9 mouse cellular contexts compared by ENCODE assay signal in genomic region chr5:92811761-92812160, GRCm38 (mm10).
A peak's percentile ranks its signal among the peaks of the same experiment; 100 is the strongest.
DNase-seq lines count a peak whose midpoint lies in the region; ATAC-seq and TF ChIP-seq lines count a peak whose summit lies in the region.
"Had no signal": no experiment of that assay in that cellular context is flagged by ENCODE, and none has a peak within 500 bp of the region (broad histone marks: within the 10 kb centered on the region; RNA-seq: fewer than 3 reads in every experiment).

No protein-coding gene starts in this region.

- no peak overlapping the region for H3K4me3 ChIP-seq in midbrain, embryonic 12.5 days
- H3K4me3 ChIP-seq in midbrain, embryonic 16.5 days (ENCODE audit: low read depth, low read length), result no peak overlapping the region
- no peak overlapping the region for H3K4me3 ChIP-seq in forebrain, postnatal 0 days (ENCODE audit: low read depth, low read length)

- 20% methylated on average over 7 of the region's 7 CpGs for WGBS in midbrain, embryonic 12.5 days
- WGBS in midbrain, embryonic 16.5 days, result 23% methylated on average over 7 of the region's 7 CpGs
- 29% methylated on average over 7 of the region's 7 CpGs for WGBS in forebrain, postnatal 0 days

- H3K4me2 ChIP-seq in midbrain, embryonic 12.5 days (replicated peaks), result peak overlapping the region; percentile 35
- no peak overlapping the region for H3K4me2 ChIP-seq in midbrain, embryonic 16.5 days (ENCODE audit: low read length)
- no peak overlapping the region for H3K4me2 ChIP-seq in forebrain, postnatal 0 days (ENCODE audit: low read depth)

- H3K4me1 ChIP-seq in midbrain, embryonic 12.5 days, result peaks cover 53% of the 10 kb centered on the region
- H3K4me1 ChIP-seq in midbrain, embryonic 16.5 days (ENCODE audit: control insufficient read depth, insufficient read depth, low read length), result peaks cover 20% of the 10 kb centered on the region
- H3K4me1 ChIP-seq in forebrain, postnatal 0 days (ENCODE audit: insufficient read depth), result peaks cover 4% of the 10 kb centered on the region; the same call in 1 of the 2 replicates

- H3K9ac ChIP-seq in midbrain, embryonic 12.5 days (replicated peaks), result no peak overlapping the region
- no peak overlapping the region for H3K9ac ChIP-seq in midbrain, embryonic 16.5 days (ENCODE audit: low read depth, low read length)
- no peak overlapping the region for H3K9ac ChIP-seq in forebrain, postnatal 0 days

- H3K9me3 ChIP-seq in midbrain, embryonic 12.5 days, result no peaks in the 10 kb centered on the region
- H3K9me3 ChIP-seq in midbrain, embryonic 16.5 days (replicated peaks; ENCODE audit: control insufficient read depth, low read length, poor library complexity, severe bottlenecking), result no peaks in the 10 kb centered on the region
- no peaks in the 10 kb centered on the region for H3K9me3 ChIP-seq in forebrain, postnatal 0 days (ENCODE audit: low read length)

- H3K27ac ChIP-seq in midbrain, embryonic 12.5 days (replicated peaks), result 0 out of 2 replicates have a peak overlapping the region, but pooled peaks have one; percentile 15
- H3K27ac ChIP-seq in midbrain, embryonic 16.5 days (ENCODE audit: low read length), result no peak overlapping the region
- H3K27ac ChIP-seq in forebrain, postnatal 0 days (ENCODE audit: low read depth, low read length), result no peak overlapping the region

- TF ChIP-seq CTCF in forebrain, postnatal 0 days (IDR thresholded peaks at IDR 0.05; ENCODE audit: low read depth), result no peak

- DNase-seq in forebrain, postnatal 0 days, result peak; percentile 24
- DNase-seq in kidney, adult 8-10 months, result peak; percentile 27 to 58
- peak; percentile 22 to 43 for DNase-seq in lung, postnatal 4 days
- no peak for DNase-seq in cerebellum, adult 9-10 months

- no peaks in the 10 kb centered on the region for H3K36me3 ChIP-seq in midbrain, embryonic 12.5 days
- H3K36me3 ChIP-seq in midbrain, embryonic 16.5 days (ENCODE audit: control insufficient read depth, insufficient read depth, low read length), result no peaks in the 10 kb centered on the region
- no peaks in the 10 kb centered on the region for H3K36me3 ChIP-seq in forebrain, postnatal 0 days (ENCODE audit: insufficient read depth)

- peaks cover 11% of the 10 kb centered on the region for H3K27me3 ChIP-seq in midbrain, embryonic 12.5 days
- peaks cover 2% of the 10 kb centered on the region; the same call in 1 of the 2 replicates for H3K27me3 ChIP-seq in midbrain, embryonic 16.5 days (ENCODE audit: control insufficient read depth, insufficient read depth, low read depth, low read length)
- H3K27me3 ChIP-seq in forebrain, postnatal 0 days (ENCODE audit: insufficient read depth, low read length), result no peaks in the 10 kb centered on the region
- H3K27me3 ChIP-seq: Patski had no signal

- no peak for ATAC-seq in midbrain, embryonic 12.5 days (ENCODE audit: low FRiP score, low read depth)
- ATAC-seq in midbrain, embryonic 16.5 days, result no peak
- no peak for ATAC-seq in forebrain, postnatal 0 days
- ATAC-seq in CD4-positive, CD25-positive, alpha-beta regulatory T cell, adult 4 months, result no peak
- ATAC-seq in inflammation-experienced regulatory T-cells, adult 6 months, result no peak
